Mouse (Mus musculus): ENCODE results near the gene Map2k5.

GRCm38 (mm10) chr9:63203461-63203860 is 174.2 kb downstream of the Map2k5 start:
- no peak for TF ChIP-seq CTCF (IDR thresholded peaks at IDR 0.05; ENCODE audit: extremely low read depth, insufficient read depth, insufficient read length, insufficient replicate concordance)
- no peak for TF ChIP-seq POLR2A (IDR thresholded peaks at IDR 0.05; ENCODE audit: low read depth, low read length)
